Mouse (Mus musculus) cortical plate, adult 2 months (tissue): ENCODE results near the gene Rassf8.

Experiments
- CTCF ChIP-seq: fragments of 200-500 bp; IDR thresholded peaks from 2 replicates; pipeline ENCODE4 v1.5.1; 2011; ENCODE audit warnings: mild to moderate bottlenecking, control low read depth, low read length; ENCODE audit not compliant: insufficient read depth; ENCODE audit errors: extremely low read depth
- POLR2A ChIP-seq: fragments of 200-500 bp; IDR thresholded peaks from 2 replicates; pipeline ENCODE4 v1.6.1; 2011; ENCODE audit warnings: mild to moderate bottlenecking, low read length, control low read depth; ENCODE audit not compliant: insufficient read depth; ENCODE audit errors: extremely low read depth

DNA sequence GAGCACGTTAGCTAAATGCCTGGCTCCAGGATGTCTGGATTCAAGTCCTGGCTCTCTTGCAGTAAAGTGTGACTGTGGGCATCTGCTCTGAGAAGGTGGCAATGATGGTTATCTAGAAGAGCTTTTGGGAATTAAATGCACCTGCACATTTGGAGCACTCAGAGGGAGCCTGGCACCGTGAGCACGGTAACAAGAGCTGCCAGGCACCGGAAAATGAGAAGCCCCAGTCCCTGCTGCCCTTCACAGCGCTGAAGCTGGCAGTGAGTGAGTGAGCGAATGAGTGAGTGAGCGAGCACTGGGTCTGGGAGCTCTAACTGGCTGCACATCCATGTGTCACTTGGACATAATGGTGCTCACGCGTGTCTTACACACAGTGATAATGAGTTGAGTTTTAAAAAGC lies 34.7 kb downstream of the Rassf8 start:
- no peak for TF ChIP-seq CTCF
- no peak for TF ChIP-seq POLR2A
